Mouse (Mus musculus) mature B cell (primary cell): ENCODE measurements around the gene Lrmda.

Experiments used
- in situ Hi-C: fragments of 300-500 bp; cut with MboI; formaldehyde crosslinking; loops from 2 replicates; pipeline ENCODE4 v1.14.3; 2019

The Lrmda gene

GRCm38 (mm10) chr14:22413220-22413619 lies 393.7 kb downstream of the Lrmda start:
- in situ Hi-C loops: no loop called here

- in situ Hi-C loops: no loop called here
Observed at GRCm38 (mm10) chr14:22417706-22418105, 398.2 kb downstream of the Lrmda start.

GRCm38 (mm10) chr14:22421668-22422067 lies 402.2 kb downstream of the Lrmda start:
- in situ Hi-C loops: no loop called here

GRCm38 (mm10) chr14:22425018-22425534 lies 405.6 kb downstream of the Lrmda start:
- in situ Hi-C loops: no loop called here

GRCm38 (mm10) chr14:22435441-22435840 lies 415.9 kb downstream of the Lrmda start:
- in situ Hi-C loops: no loop called here

GRCm38 (mm10) chr14:22435860-22436377 lies 416.4 kb downstream of the Lrmda start:
- in situ Hi-C loops: no loop called here

GRCm38 (mm10) chr14:22440341-22440999 lies 421.0 kb downstream of the Lrmda start:
- in situ Hi-C loops: no loop called here

GRCm38 (mm10) chr14:22441859-22442447 lies 422.4 kb downstream of the Lrmda start:
- in situ Hi-C loops: no loop called here

- in situ Hi-C loops: no loop called here
Observed at GRCm38 (mm10) chr14:22442719-22443118, 423.2 kb downstream of the Lrmda start.

- in situ Hi-C loops: no loop called here
Observed at GRCm38 (mm10) chr14:22444541-22444940, 425.0 kb downstream of the Lrmda start.

- in situ Hi-C loops: no loop called here
Observed at GRCm38 (mm10) chr14:22445161-22445821, 425.8 kb downstream of the Lrmda start.

- in situ Hi-C loops: no loop called here
Observed at GRCm38 (mm10) chr14:22445841-22446570, 426.5 kb downstream of the Lrmda start.

GRCm38 (mm10) chr14:22451603-22452002 lies 432.1 kb downstream of the Lrmda start:
- in situ Hi-C loops: no loop called here

GRCm38 (mm10) chr14:22464314-22464713 lies 444.8 kb downstream of the Lrmda start:
- in situ Hi-C loops: no loop called here

- in situ Hi-C loops: no loop called here
Observed at GRCm38 (mm10) chr14:22471041-22471440, 451.5 kb downstream of the Lrmda start.

- in situ Hi-C loops: no loop called here
Observed at GRCm38 (mm10) chr14:22473451-22473850, 453.9 kb downstream of the Lrmda start.

GRCm38 (mm10) chr14:22473991-22474390 lies 454.5 kb downstream of the Lrmda start:
- in situ Hi-C loops: no loop called here

GRCm38 (mm10) chr14:22493326-22493725 lies 473.8 kb downstream of the Lrmda start:
- in situ Hi-C loops: no loop called here

- in situ Hi-C loops: no loop called here
Observed at GRCm38 (mm10) chr14:22494290-22494689, 474.8 kb downstream of the Lrmda start.

GRCm38 (mm10) chr14:22494866-22495265 lies 475.4 kb downstream of the Lrmda start:
- in situ Hi-C loops: no loop called here

- in situ Hi-C loops: no loop called here
Observed at GRCm38 (mm10) chr14:22495286-22495685, 475.8 kb downstream of the Lrmda start.

- in situ Hi-C loops: no loop called here
Observed at GRCm38 (mm10) chr14:22497636-22498131, 478.2 kb downstream of the Lrmda start.
